14 mouse cellular contexts compared by ENCODE assay signal in the genomic region with DNA sequence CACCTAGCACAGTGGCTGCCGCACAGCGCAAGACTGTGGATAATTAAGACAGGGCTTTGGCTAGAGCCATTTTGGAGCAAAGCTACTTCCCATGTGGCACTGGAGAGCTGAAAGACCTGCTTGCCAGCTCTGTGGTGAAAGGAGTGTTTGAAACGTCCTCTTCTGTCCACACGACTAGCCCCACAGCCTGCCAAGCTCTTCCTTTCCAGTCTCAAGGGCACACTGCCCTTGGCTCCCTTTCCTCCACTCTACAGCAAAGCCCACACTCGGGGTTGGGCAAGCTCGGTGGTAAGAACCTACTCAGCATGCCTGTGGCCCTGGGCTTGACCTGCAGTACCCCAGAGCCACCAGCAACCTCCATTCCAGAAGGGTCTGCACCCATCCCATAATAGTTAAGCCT.
DNase-seq lines count a peak whose midpoint lies in the region; ATAC-seq and TF ChIP-seq lines count a peak whose summit lies in the region.
"Had no signal": no experiment of that assay in that cellular context is flagged by ENCODE, and none has a peak within 500 bp of the region (broad histone marks: within the 10 kb centered on the region; RNA-seq: fewer than 3 reads in every experiment).

No protein-coding gene starts in this region.

- H3K36me3 ChIP-seq in heart, embryonic 13.5 days: no peaks in the 10 kb centered on the region
- H3K36me3 ChIP-seq: embryonic facial prominence, embryonic 15.5 days; G1E; liver, embryonic 13.5 days had no signal

- peak overlapping the region; percentile 95 for H3K27ac ChIP-seq in heart, embryonic 13.5 days (replicated peaks)
- H3K27ac ChIP-seq: embryonic facial prominence, embryonic 15.5 days; liver, embryonic 13.5 days had no signal

- H3K4me1 ChIP-seq in heart, embryonic 13.5 days: peaks cover 100% of the 10 kb centered on the region

- peak; percentile 38 to 39 for DNase-seq in layer of hippocampus, adult 8-10 months (ENCODE audit: low spot score in 2 of 2)
- DNase-seq in layer of hippocampus, postnatal 25 days (ENCODE audit: extremely low spot score in 1 of 2, low spot score in 1 of 2): no peak
- no peak for DNase-seq in brain, embryonic 14.5 days (ENCODE audit: low read depth)
- peak; percentile 27 for DNase-seq in lung, postnatal 14 days
- no peak for DNase-seq in gastrocnemius, postnatal 10 days
- DNase-seq in embryo, embryonic 11 days: no peak
- no peak for DNase-seq in cerebellum, adult 11 months
- DNase-seq: gastrocnemius, postnatal 25 days; liver, embryonic 13.5 days; right cerebral cortex, postnatal 4 days had no signal

- H3K4me2 ChIP-seq in heart, embryonic 13.5 days: no peak overlapping the region
- H3K4me2 ChIP-seq: embryonic facial prominence, embryonic 15.5 days; liver, embryonic 13.5 days had no signal

- TF ChIP-seq CTCF in brain, embryonic 14.5 days (IDR thresholded peaks at IDR 0.05; ENCODE audit: borderline replicate concordance, extremely low read depth, insufficient read depth, insufficient read length): 0 out of 2 replicates have a peak, but pooled peaks have one; percentile 7

- peak; percentile 16; the same call in 1 of the 2 replicates for ATAC-seq in heart, embryonic 13.5 days (ENCODE audit: extremely low read depth, insufficient number of reproducible peaks, low FRiP score, low TSS enrichment)

- 43% methylated on average over 6 of the region's 6 CpGs for WGBS in heart, embryonic 13.5 days

- no peaks in the 10 kb centered on the region; the same call in 1 of the 2 replicates for H3K27me3 ChIP-seq in heart, embryonic 13.5 days (replicated peaks)
- H3K27me3 ChIP-seq: embryonic facial prominence, embryonic 15.5 days had no signal

- H3K9ac ChIP-seq in heart, embryonic 13.5 days: peak overlapping the region; percentile 24
- H3K9ac ChIP-seq: embryonic facial prominence, embryonic 15.5 days; liver, embryonic 13.5 days had no signal

- H3K9me3 ChIP-seq in heart, embryonic 13.5 days: no peaks in the 10 kb centered on the region
- H3K9me3 ChIP-seq: embryonic facial prominence, embryonic 15.5 days; G1E; liver, embryonic 13.5 days had no signal

- TF ChIP-seq POLR2A in brain, embryonic 14.5 days (IDR thresholded peaks at IDR 0.05; ENCODE audit: borderline replicate concordance, extremely low read depth, insufficient read depth, insufficient read length, poor library complexity, severe bottlenecking): no peak

- no peak overlapping the region for H3K4me3 ChIP-seq in heart, embryonic 13.5 days
- H3K4me3 ChIP-seq: embryonic facial prominence, embryonic 15.5 days; liver, embryonic 13.5 days; myocyte had no signal

Comparison
In these comparisons a context has a peak if more than half of its experiments do, and no peak if none do; other contexts are left out.
1. DNase-seq: peak in layer of hippocampus, adult 8-10 months (2 of 2) and lung, postnatal 14 days (single experiment); none in layer of hippocampus, postnatal 25 days (0 of 2), brain, embryonic 14.5 days (single experiment), gastrocnemius, postnatal 10 days (single experiment), embryo, embryonic 11 days (single experiment) and cerebellum, adult 11 months (single experiment).